ENCODE assay signal across 28 mouse cellular contexts in the genomic region with DNA sequence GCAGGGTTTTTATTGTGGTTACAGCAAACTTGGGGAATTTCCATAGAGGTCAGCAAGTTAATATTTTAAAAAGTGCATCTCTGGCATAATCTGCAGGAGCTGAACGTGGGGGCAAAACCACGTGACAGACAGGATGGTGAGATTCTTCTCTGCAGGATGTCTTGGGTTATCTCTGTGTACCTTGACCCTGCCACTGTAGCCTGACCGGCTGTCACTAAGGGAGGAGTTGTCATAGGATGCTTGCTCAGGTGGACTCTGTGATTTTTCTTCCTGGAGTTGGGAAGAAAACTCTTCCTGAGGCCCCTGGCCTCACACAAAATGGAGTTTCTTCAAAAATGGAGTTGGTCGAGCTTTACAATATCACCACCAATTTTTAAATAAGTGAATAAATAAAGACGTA. TPM values are rescaled to one million over a fixed set of nuclear protein-coding genes. Genes with fewer than 3 reads are reported as not detected.
"Had no signal": no experiment of that assay in that cellular context is flagged by ENCODE, and none has a peak within 500 bp of the region (broad histone marks: within the 10 kb centered on the region; RNA-seq: fewer than 3 reads in every experiment).

No protein-coding gene starts in this region.

- H3K9me3 ChIP-seq: heart, embryonic 10.5 days; heart, embryonic 12.5 days; hindbrain, embryonic 10.5 days; hindbrain, embryonic 12.5 days; kidney, embryonic 15.5 days; limb, embryonic 10.5 days; limb, embryonic 12.5 days; liver, embryonic 13.5 days had no signal

- H3K27ac ChIP-seq: gastrocnemius, adult 2 months; heart, embryonic 10.5 days; hindbrain, embryonic 10.5 days; hindbrain, embryonic 12.5 days; hindbrain, embryonic 14.5 days; kidney, embryonic 15.5 days; layer of hippocampus, adult 2 months; left cerebral cortex, adult 2 months; limb, embryonic 10.5 days; limb, embryonic 12.5 days; liver, embryonic 13.5 days had no signal

- ATAC-seq: hindbrain, embryonic 16.5 days; inflammation-experienced regulatory T-cells, adult 6 months had no signal

- DNase-seq: gastrocnemius, adult 2 months; gastrocnemius, postnatal 10 days; gastrocnemius, postnatal 25 days; heart, adult 18-20 months; heart, postnatal 10 days; heart, postnatal 4 days; kidney, adult 11 months; kidney, adult 2 months; kidney, adult 9 months; kidney, postnatal 10 days; kidney, postnatal 25 days; kidney, postnatal 4 days; liver; liver, embryonic 13.5 days had no signal

- H3K4me2 ChIP-seq: heart, embryonic 12.5 days; hindbrain, embryonic 12.5 days; hindbrain, embryonic 14.5 days; kidney, embryonic 15.5 days; limb, embryonic 12.5 days; liver, embryonic 11.5 days; liver, embryonic 13.5 days had no signal

- H3K4me1 ChIP-seq: heart, embryonic 12.5 days; hindbrain, embryonic 10.5 days; hindbrain, embryonic 12.5 days; kidney, embryonic 15.5 days had no signal

- H3K4me3 ChIP-seq: gastrocnemius, adult 2 months; heart, embryonic 10.5 days; heart, embryonic 12.5 days; hindbrain, embryonic 10.5 days; hindbrain, embryonic 12.5 days; kidney, embryonic 15.5 days; layer of hippocampus, adult 2 months; left cerebral cortex, adult 2 months; limb, embryonic 10.5 days; limb, embryonic 12.5 days; liver, embryonic 13.5 days had no signal

- H3K27me3 ChIP-seq: kidney, embryonic 15.5 days; liver, embryonic 13.5 days had no signal

- H3K36me3 ChIP-seq: heart, embryonic 10.5 days; heart, embryonic 12.5 days; hindbrain, embryonic 10.5 days; hindbrain, embryonic 12.5 days; kidney, embryonic 15.5 days; limb, embryonic 10.5 days; limb, embryonic 12.5 days; liver, embryonic 13.5 days had no signal

- H3K9ac ChIP-seq: heart, embryonic 12.5 days; hindbrain, embryonic 12.5 days; hindbrain, embryonic 14.5 days; kidney, embryonic 15.5 days; limb, embryonic 12.5 days; liver, embryonic 13.5 days had no signal

RNA-seq across cellular contexts. Expression of a gene that starts 54.0 kb away (rescaled TPM):
- total RNA-seq: heart, postnatal 25 days had no signal
